ENCODE assay signal across 15 mouse cellular contexts in the genomic region with DNA sequence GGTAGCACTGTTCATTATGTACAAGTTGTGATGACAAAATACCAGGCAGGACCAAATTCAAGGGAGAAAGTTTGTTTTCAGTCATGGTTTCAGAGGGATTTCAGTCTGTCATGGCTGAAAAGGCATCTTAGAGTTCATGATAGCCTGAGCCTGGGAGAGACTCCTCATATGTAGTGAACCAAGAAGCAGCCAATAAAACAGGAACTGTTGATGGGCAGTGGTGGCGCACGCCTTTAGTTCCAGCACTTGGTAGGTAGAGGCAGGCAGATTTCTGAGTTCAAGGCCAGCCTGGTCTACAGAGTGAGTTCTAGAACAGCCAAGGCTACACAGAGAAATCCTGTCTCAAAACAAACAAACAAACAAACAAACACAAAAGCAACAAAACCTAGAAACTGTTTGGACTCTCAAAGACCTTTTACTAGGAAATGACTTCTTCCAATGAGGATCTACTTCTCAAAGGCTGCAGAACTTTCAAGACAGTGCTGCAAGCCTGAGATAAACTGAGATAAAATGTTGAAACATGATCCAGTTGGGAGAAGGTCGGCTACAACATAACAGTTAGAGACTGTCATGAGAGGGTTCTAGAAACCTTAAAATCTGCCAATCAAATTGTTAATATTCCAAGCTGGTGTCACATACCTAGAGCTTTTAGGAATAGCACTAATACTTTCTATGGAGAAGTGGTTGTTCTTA.
"Had no signal": no experiment of that assay in that cellular context is flagged by ENCODE, and none has a peak within 500 bp of the region (broad histone marks: within the 10 kb centered on the region; RNA-seq: fewer than 3 reads in every experiment).

No protein-coding gene starts in this region.

- H3K9ac ChIP-seq: neural tube, embryonic 13.5 days; neural tube, embryonic 15.5 days; stomach, embryonic 15.5 days had no signal

- H3K36me3 ChIP-seq: neural tube, embryonic 13.5 days; neural tube, embryonic 15.5 days; stomach, embryonic 15.5 days had no signal

- H3K4me2 ChIP-seq: neural tube, embryonic 13.5 days; neural tube, embryonic 15.5 days; stomach, embryonic 15.5 days had no signal

- H3K4me1 ChIP-seq: neural tube, embryonic 13.5 days; neural tube, embryonic 15.5 days; stomach, embryonic 15.5 days had no signal

- DNase-seq: retina, postnatal 1 day; right cerebral cortex, adult 18-20 months; right cerebral cortex, postnatal 14 days; right cerebral cortex, postnatal 25 days; right cerebral cortex, postnatal 4 days; spleen, adult 18-20 months; thymus, adult 18-20 months; thymus, adult 2 months; thymus, postnatal 14 days; thymus, postnatal 25 days; thymus, postnatal 36 days; thymus, postnatal 4 days had no signal

- H3K9me3 ChIP-seq: neural tube, embryonic 13.5 days; neural tube, embryonic 15.5 days; stomach, embryonic 15.5 days had no signal

- H3K4me3 ChIP-seq: neural tube, embryonic 13.5 days; neural tube, embryonic 15.5 days; stomach, embryonic 15.5 days had no signal

- H3K27ac ChIP-seq: neural tube, embryonic 13.5 days; neural tube, embryonic 15.5 days; stomach, embryonic 15.5 days had no signal

- H3K27me3 ChIP-seq: neural tube, embryonic 13.5 days; neural tube, embryonic 15.5 days; stomach, embryonic 15.5 days had no signal
